Mouse (Mus musculus) liver, embryonic 16.5 days (tissue): ENCODE results near the gene Hist2h2ac. TPM values are rescaled to one million over a fixed set of nuclear protein-coding genes. Genes with fewer than 3 reads are reported as not detected.

Source experiments
- ATAC-seq: fragments of 200-750 bp; cut with Nextera tagmentation; 2 replicates; pipeline ENCODE4 v1.8.0; 2017; ENCODE audit warnings: low read depth, mild to moderate bottlenecking, moderate number of reproducible peaks, moderate library complexity
- H3K27ac ChIP-seq: fragments of 300-500 bp; sonication (generic); 2 replicates; pipeline ENCODE4 v1.5.1; 2014; ENCODE audit warnings: mild to moderate bottlenecking, low read length
- H3K27me3 ChIP-seq: fragments of 300-500 bp; sonication (generic); 2 replicates; pipeline ENCODE4 v1.6.1; 2014; ENCODE audit warnings: low read depth, low read length, mixed read lengths; ENCODE audit not compliant: control insufficient read depth, insufficient read depth
- H3K36me3 ChIP-seq: fragments of 300-500 bp; sonication (generic); 2 replicates; pipeline ENCODE4 v1.6.1; 2014; ENCODE audit warnings: mild to moderate bottlenecking; ENCODE audit not compliant: control insufficient read depth, insufficient read depth
- H3K4me1 ChIP-seq: fragments of 300-500 bp; sonication (generic); 2 replicates; pipeline ENCODE4 v1.6.1; 2014; ENCODE audit warnings: low read depth, low read length, mixed read lengths; ENCODE audit not compliant: control insufficient read depth
- H3K4me2 ChIP-seq: fragments of 300-500 bp; sonication (generic); 2 replicates; pipeline ENCODE4 v1.6.1; 2014; ENCODE audit warnings: low read depth, low read length, mixed read lengths
- H3K4me3 ChIP-seq: fragments of 300-500 bp; sonication (generic); 2 replicates; pipeline ENCODE4 v1.5.1; 2014; ENCODE audit warnings: low read depth, mild to moderate bottlenecking, low read length
- H3K9ac ChIP-seq: fragments of 300-500 bp; sonication (generic); 2 replicates; pipeline ENCODE4 v1.6.1; 2014; ENCODE audit warnings: low read depth, low read length
- H3K9me3 ChIP-seq: fragments of 300-500 bp; sonication (generic); replicated peaks from 2 replicates; pipeline ENCODE4 v1.6.1; 2016; ENCODE audit warnings: low read length; ENCODE audit not compliant: control insufficient read depth
- WGBS: fragments of 180-500 bp; shearing (Covaris S2); extraction: QIAGEN DNeasy Blood & Tissue Kit; methylation state at CpG from one replicate; pipeline ENCODE4 v1.1.7; 2014; ENCODE audit not compliant: insufficient replicate concordance; 5-methylcytosine and 5-hydroxymethylcytosine counted together
- polyA plus RNA-seq: library from polyadenylated mRNA; unstranded; fragments of >200 nt; fragmentation: Nextera tagmentation; extraction: Ambion mirVana; gene quantifications from 2 replicates; pipeline ENCODE4 v1.2.1, GENCODE M21; 2015

Hist2h2ac gene
- polyA plus RNA-seq, 1 experiment from 2014 or later = 11.6 TPM

GRCm38 (mm10) chr3:96197129-96197749, 23.4 kb downstream of the Hist2h2ac start:
- H3K36me3 ChIP-seq = no peaks in the 10 kb centered on the region
- H3K4me2 ChIP-seq = peak overlapping the region; percentile 99
- peak overlapping the region; percentile 92 for H3K27ac ChIP-seq
- H3K4me3 ChIP-seq = peak overlapping the region; percentile 84
- no peaks in the 10 kb centered on the region for H3K9me3 ChIP-seq
- peak; percentile 91 for ATAC-seq
- under 1% methylated on average over 50 of the region's 50 CpGs for WGBS
- H3K4me1 ChIP-seq = peaks cover 22% of the 10 kb centered on the region
- peaks cover 3% of the 10 kb centered on the region for H3K27me3 ChIP-seq
- H3K9ac ChIP-seq = peak overlapping the region; percentile 89

- Histone ChIP-seq H3K27ac (peak overlapping the region; percentile 92), H3K9ac (peak overlapping the region; percentile 89), H3K4me1 (peaks cover 22% of the 10 kb centered on the region), H3K27me3 (peaks cover 3% of the 10 kb centered on the region), H3K36me3 (no peaks in the 10 kb centered on the region), H3K9me3 (no peaks in the 10 kb centered on the region), H3K4me2 (peak overlapping the region; percentile 99), H3K4me3 (peak overlapping the region; percentile 84)
- ATAC-seq = no peak
- 16% methylated on average over 27 of the region's 27 CpGs for WGBS
Observed at GRCm38 (mm10) chr3:96196437-96197128, 24.1 kb downstream of the Hist2h2ac start.

DNA sequence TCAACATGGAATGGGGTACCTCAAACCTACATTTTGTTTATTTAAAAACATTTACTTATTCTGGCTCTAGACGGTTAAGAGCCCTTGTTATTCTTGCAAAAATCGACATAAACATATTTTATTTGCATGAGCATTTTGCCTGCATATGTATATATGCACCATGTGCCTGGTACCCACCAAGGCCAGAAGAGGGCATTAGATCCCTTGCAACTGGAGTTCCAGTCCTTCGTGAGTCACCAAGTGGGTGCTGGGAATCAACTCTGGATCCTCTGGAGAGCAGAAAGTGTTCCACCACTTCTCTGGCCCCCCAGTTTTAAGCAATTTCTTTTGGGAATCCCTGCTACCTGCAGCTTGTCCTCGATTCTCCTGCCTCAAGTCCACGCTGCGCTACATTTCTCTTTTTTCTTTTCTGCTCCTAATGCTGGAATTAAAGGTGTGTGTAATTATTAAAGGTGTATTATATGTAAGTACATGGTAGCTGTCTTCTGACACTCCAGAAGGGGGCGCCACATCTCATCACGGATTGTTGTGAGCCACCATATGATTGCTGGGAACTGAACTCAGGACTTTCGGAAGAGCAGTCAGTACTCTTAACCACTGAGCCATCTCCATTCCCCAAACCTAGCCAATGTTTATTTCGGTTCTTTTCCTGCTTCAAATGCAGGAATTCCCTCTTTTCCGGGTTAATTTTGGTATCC, 24.9 kb downstream of the Hist2h2ac start:
- ATAC-seq = no peak
- no peak overlapping the region for H3K9ac ChIP-seq
- no peak overlapping the region for H3K27ac ChIP-seq
- no peak overlapping the region for H3K4me2 ChIP-seq
- H3K27me3 ChIP-seq = peaks cover 3% of the 10 kb centered on the region
- no peak overlapping the region for H3K4me3 ChIP-seq
- no peaks in the 10 kb centered on the region for H3K9me3 ChIP-seq
- H3K36me3 ChIP-seq = no peaks in the 10 kb centered on the region
- peaks cover 22% of the 10 kb centered on the region for H3K4me1 ChIP-seq
- WGBS = 85% methylated on average over 11 of the region's 11 CpGs

DNA sequence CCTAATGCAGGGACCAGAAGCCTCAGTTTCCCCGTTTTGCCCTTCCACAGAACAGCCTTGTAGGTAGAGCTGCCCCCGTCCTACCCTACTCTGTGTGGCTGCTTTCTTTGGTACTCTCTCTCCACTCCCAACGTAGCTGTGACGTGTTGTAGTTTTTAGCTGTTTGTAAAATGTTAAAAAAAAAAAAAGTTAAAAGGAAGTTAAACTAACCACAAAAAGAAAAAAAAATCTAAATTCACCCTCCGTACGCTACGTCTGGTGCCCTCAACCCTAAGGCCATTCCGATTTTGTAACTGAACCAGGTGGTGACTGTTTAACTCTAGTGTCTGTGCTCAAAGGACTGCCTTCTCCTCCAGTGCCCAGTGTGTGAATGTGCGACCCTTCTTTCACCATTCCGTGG, 25.7 kb downstream of the Hist2h2ac start:
- Histone ChIP-seq H3K4me1 (peaks cover 22% of the 10 kb centered on the region), H3K4me3 (no peak overlapping the region), H3K27me3 (peaks cover 3% of the 10 kb centered on the region), H3K36me3 (no peaks in the 10 kb centered on the region), H3K4me2 (no peak overlapping the region), H3K9ac (no peak overlapping the region), H3K9me3 (no peaks in the 10 kb centered on the region), H3K27ac (no peak overlapping the region)
- ATAC-seq = no peak
- WGBS = 55% methylated on average over 10 of the region's 10 CpGs

DNA sequence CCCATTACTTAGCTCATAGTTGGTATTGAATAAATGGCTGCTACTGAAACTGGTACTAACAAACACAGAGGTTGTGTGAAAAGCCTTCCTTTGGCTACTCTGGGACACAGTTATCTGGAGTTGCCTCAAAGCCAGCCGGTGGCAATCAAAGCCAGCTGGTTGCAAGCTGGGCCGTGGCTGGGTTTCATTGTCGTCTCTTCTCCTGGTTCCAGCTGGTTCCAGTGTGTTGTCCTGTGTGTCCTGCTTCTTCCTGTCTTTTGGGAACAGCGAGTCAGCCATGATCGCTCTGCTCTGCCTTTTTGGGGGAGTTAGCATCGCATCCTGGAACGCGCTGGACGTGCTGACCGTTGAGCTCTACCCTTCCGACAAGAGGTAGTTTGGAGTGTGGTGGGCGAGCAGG, 27.7 kb downstream of the Hist2h2ac start:
- Histone ChIP-seq H3K9ac (no peak overlapping the region), H3K4me2 (no peak overlapping the region), H3K27me3 (peaks cover 3% of the 10 kb centered on the region), H3K36me3 (no peaks in the 10 kb centered on the region), H3K9me3 (no peaks in the 10 kb centered on the region), H3K4me1 (peaks cover 11% of the 10 kb centered on the region), H3K4me3 (no peak overlapping the region), H3K27ac (no peak overlapping the region)
- WGBS = 63% methylated on average over 12 of the region's 12 CpGs
- ATAC-seq = no peak

GRCm38 (mm10) chr3:96182382-96182776, 38.3 kb downstream of the Hist2h2ac start:
- H3K4me2 ChIP-seq = no peak overlapping the region
- H3K9me3 ChIP-seq = no peaks in the 10 kb centered on the region
- H3K4me1 ChIP-seq = no peaks in the 10 kb centered on the region
- peaks cover 2% of the 10 kb centered on the region; the same call in 1 of the 2 replicates for H3K36me3 ChIP-seq
- H3K4me3 ChIP-seq = no peak overlapping the region
- peaks cover 8% of the 10 kb centered on the region for H3K27me3 ChIP-seq
- ATAC-seq = no peak
- no peak overlapping the region for H3K27ac ChIP-seq
- 28% methylated on average over 4 of the region's 4 CpGs for WGBS
- no peak overlapping the region for H3K9ac ChIP-seq

- WGBS = 47% methylated on average over 12 of the region's 12 CpGs
Observed at GRCm38 (mm10) chr3:96181510-96182381, 38.9 kb downstream of the Hist2h2ac start.

GRCm38 (mm10) chr3:96180727-96181477, 39.8 kb downstream of the Hist2h2ac start, which contains the start of gene Sv2a:
Gene Sv2a, plus strand, starts transcription at chr3:96181151.
- H3K4me2 ChIP-seq = peak within 1 kb of the TSS; percentile 53
- peak within 1 kb of the TSS; percentile 33 for H3K4me3 ChIP-seq
- no peaks in the 10 kb centered on the region for H3K9me3 ChIP-seq
- H3K36me3 ChIP-seq = peaks cover 13% of the 10 kb centered on the region
- peaks cover 8% of the 10 kb centered on the region for H3K27me3 ChIP-seq
- no peaks in the 10 kb centered on the region for H3K4me1 ChIP-seq
- no peak for ATAC-seq
- H3K27ac ChIP-seq = no peak within 1 kb of the TSS
- no peak within 1 kb of the TSS for H3K9ac ChIP-seq
- WGBS = under 1% methylated on average over 21 of the region's 23 CpGs

More at GRCm38 (mm10) chr3:96181510-96182381, 38.9 kb downstream of the Hist2h2ac start:
- Histone ChIP-seq H3K4me2 (no peak overlapping the region), H3K4me1 (no peaks in the 10 kb centered on the region), H3K4me3 (no peak overlapping the region), H3K9me3 (no peaks in the 10 kb centered on the region), H3K9ac (no peak overlapping the region), H3K27me3 (peaks cover 8% of the 10 kb centered on the region), H3K27ac (no peak overlapping the region), H3K36me3 (peaks cover 5% of the 10 kb centered on the region)
- ATAC-seq = no peak
